Mouse (Mus musculus) forebrain, embryonic 11.5 days (tissue): ENCODE results near the gene Cntn4. TPM values are rescaled to one million over a fixed set of nuclear protein-coding genes. Genes with fewer than 3 reads are reported as not detected.

Experiments used
- ATAC-seq: fragments of 200-750 bp; cut with Nextera tagmentation; replicated peaks from 2 replicates; pipeline ENCODE4 v1.8.0; 2017; ENCODE audit warnings: moderate TSS enrichment; ENCODE audit not compliant: low FRiP score
- DNase-seq: peaks from one replicate; pipeline ENCODE4 v3.0.0-alpha.2; 2017; ENCODE audit warnings: low spot score
- H3K27ac ChIP-seq: fragments of 300-500 bp; sonication (generic); 2 replicates; pipeline ENCODE4 v1.5.1; 2014; ENCODE audit warnings: low read depth, low read length
- H3K27me3 ChIP-seq: fragments of 300-500 bp; sonication (generic); 2 replicates; pipeline ENCODE4 v1.6.1; 2014; ENCODE audit warnings: mild to moderate bottlenecking, low read length, mixed read lengths; ENCODE audit not compliant: control insufficient read depth, insufficient read depth
- H3K36me3 ChIP-seq: fragments of 300-500 bp; sonication (generic); 2 replicates; pipeline ENCODE4 v1.6.1; 2014; ENCODE audit warnings: mild to moderate bottlenecking, low read length, moderate library complexity, mixed read lengths; ENCODE audit not compliant: control insufficient read depth, insufficient read depth
- H3K4me1 ChIP-seq: fragments of 300-500 bp; sonication (generic); replicated peaks from 2 replicates; pipeline ENCODE4 v1.6.1; 2014; ENCODE audit warnings: low read length, mixed read lengths; ENCODE audit not compliant: control insufficient read depth, insufficient read depth
- H3K4me2 ChIP-seq: fragments of 300-500 bp; sonication (generic); 2 replicates; pipeline ENCODE4 v1.6.1; 2014; ENCODE audit warnings: low read depth, mild to moderate bottlenecking, low read length, moderate library complexity, mixed read lengths; ENCODE audit not compliant: severe bottlenecking
- H3K4me3 ChIP-seq: fragments of 300-500 bp; sonication (generic); 2 replicates; pipeline ENCODE4 v1.5.1; 2014; ENCODE audit warnings: low read depth, low read length
- H3K9ac ChIP-seq: fragments of 300-500 bp; sonication (generic); 2 replicates; pipeline ENCODE4 v1.6.1; 2014; ENCODE audit warnings: low read length
- H3K9me3 ChIP-seq: fragments of 300-500 bp; sonication (generic); 2 replicates; pipeline ENCODE4 v1.6.1; 2016; ENCODE audit warnings: low read length, mixed read lengths; ENCODE audit not compliant: control insufficient read depth
- WGBS: fragments of 180-500 bp; shearing (Covaris S2); extraction: QIAGEN DNeasy Blood & Tissue Kit; methylation state at CpG from one replicate; pipeline ENCODE4 v1.1.7; 2014; 5-methylcytosine and 5-hydroxymethylcytosine counted together
- polyA plus RNA-seq: library from polyadenylated mRNA; unstranded; fragments of >200 nt; fragmentation: Nextera tagmentation; extraction: Ambion mirVana; gene quantifications from 2 replicates; pipeline ENCODE4 v1.2.1, GENCODE M21; 2014

The Cntn4 gene
- polyA plus RNA-seq, 1 experiment from 2014 or later = 1.5 TPM

GRCm38 (mm10) chr6:106426615-106427014, 749.2 kb downstream of the Cntn4 start:
- H3K4me3 ChIP-seq = no peak overlapping the region
- no peaks in the 10 kb centered on the region for H3K27me3 ChIP-seq
- WGBS = 90% methylated on average over 3 of the region's 3 CpGs
- H3K4me2 ChIP-seq = no peak overlapping the region
- no peak overlapping the region for H3K9ac ChIP-seq
- no peak overlapping the region for H3K27ac ChIP-seq
- H3K9me3 ChIP-seq = no peaks in the 10 kb centered on the region
- H3K4me1 ChIP-seq = no peaks in the 10 kb centered on the region
- no peak for DNase-seq
- no peaks in the 10 kb centered on the region for H3K36me3 ChIP-seq
- ATAC-seq = no peak

GRCm38 (mm10) chr6:106431466-106431865, 754.0 kb downstream of the Cntn4 start:
- Histone ChIP-seq H3K9ac (no peak overlapping the region), H3K36me3 (no peaks in the 10 kb centered on the region), H3K4me2 (no peak overlapping the region), H3K4me1 (no peaks in the 10 kb centered on the region), H3K27ac (no peak overlapping the region), H3K4me3 (no peak overlapping the region), H3K9me3 (no peaks in the 10 kb centered on the region), H3K27me3 (no peaks in the 10 kb centered on the region)
- ATAC-seq = no peak
- DNase-seq = no peak
- WGBS = 87% methylated on average over 3 of the region's 3 CpGs

- H3K27me3 ChIP-seq = no peaks in the 10 kb centered on the region
- no peak overlapping the region for H3K9ac ChIP-seq
- 91% methylated on average over 1 of the region's 1 CpGs for WGBS
- no peak overlapping the region for H3K27ac ChIP-seq
- no peak overlapping the region for H3K4me3 ChIP-seq
- no peak overlapping the region for H3K4me2 ChIP-seq
- no peaks in the 10 kb centered on the region for H3K9me3 ChIP-seq
- no peaks in the 10 kb centered on the region for H3K4me1 ChIP-seq
- no peaks in the 10 kb centered on the region for H3K36me3 ChIP-seq
- DNase-seq (no peak), ATAC-seq (no peak)
These were observed 763.3 kb downstream of the Cntn4 start for GRCm38 (mm10) chr6:106440786-106441185.

GRCm38 (mm10) chr6:106441246-106441645, 763.8 kb downstream of the Cntn4 start:
- no peaks in the 10 kb centered on the region for H3K4me1 ChIP-seq
- no peak overlapping the region for H3K4me2 ChIP-seq
- H3K27me3 ChIP-seq = no peaks in the 10 kb centered on the region
- no peak for DNase-seq
- no peak overlapping the region for H3K27ac ChIP-seq
- WGBS = 68% methylated on average over 3 of the region's 3 CpGs
- H3K36me3 ChIP-seq = no peaks in the 10 kb centered on the region
- no peak for ATAC-seq
- no peak overlapping the region for H3K9ac ChIP-seq
- H3K4me3 ChIP-seq = no peak overlapping the region
- H3K9me3 ChIP-seq = no peaks in the 10 kb centered on the region

GRCm38 (mm10) chr6:106454131-106454838, 776.8 kb downstream of the Cntn4 start:
- Histone ChIP-seq H3K27me3 (no peaks in the 10 kb centered on the region), H3K4me1 (no peaks in the 10 kb centered on the region), H3K9ac (no peak overlapping the region), H3K9me3 (no peaks in the 10 kb centered on the region), H3K4me2 (no peak overlapping the region), H3K36me3 (no peaks in the 10 kb centered on the region), H3K4me3 (no peak overlapping the region), H3K27ac (no peak overlapping the region)
- DNase-seq (no peak), ATAC-seq (no peak)
- 84% methylated on average over 3 of the region's 3 CpGs for WGBS

GRCm38 (mm10) chr6:106455616-106456015, 778.2 kb downstream of the Cntn4 start:
- Histone ChIP-seq H3K4me1 (no peaks in the 10 kb centered on the region), H3K9ac (no peak overlapping the region), H3K27me3 (no peaks in the 10 kb centered on the region), H3K36me3 (no peaks in the 10 kb centered on the region), H3K4me2 (no peak overlapping the region), H3K9me3 (no peaks in the 10 kb centered on the region), H3K4me3 (no peak overlapping the region), H3K27ac (no peak overlapping the region)
- ATAC-seq = peak; percentile 44; the same call in 1 of the 2 replicates
- 69% methylated on average over 3 of the region's 3 CpGs for WGBS
- DNase-seq = no peak

- no peak for ATAC-seq
- Histone ChIP-seq H3K4me2 (no peak overlapping the region), H3K36me3 (no peaks in the 10 kb centered on the region), H3K9me3 (no peaks in the 10 kb centered on the region), H3K9ac (no peak overlapping the region), H3K27me3 (no peaks in the 10 kb centered on the region), H3K27ac (no peak overlapping the region), H3K4me1 (no peaks in the 10 kb centered on the region), H3K4me3 (no peak overlapping the region)
- DNase-seq = no peak
- 85% methylated on average over 6 of the region's 6 CpGs for WGBS
These were observed 780.7 kb downstream of the Cntn4 start for GRCm38 (mm10) chr6:106458166-106458565.

- WGBS = 90% methylated on average over 6 of the region's 6 CpGs
- no peaks in the 10 kb centered on the region for H3K27me3 ChIP-seq
- H3K27ac ChIP-seq = no peak overlapping the region
- no peak overlapping the region for H3K4me2 ChIP-seq
- no peak overlapping the region for H3K9ac ChIP-seq
- no peaks in the 10 kb centered on the region for H3K9me3 ChIP-seq
- H3K4me1 ChIP-seq = no peaks in the 10 kb centered on the region
- ATAC-seq (no peak), DNase-seq (no peak)
- no peak overlapping the region for H3K4me3 ChIP-seq
- no peaks in the 10 kb centered on the region for H3K36me3 ChIP-seq
These were observed 784.9 kb downstream of the Cntn4 start for GRCm38 (mm10) chr6:106462403-106462802.

- WGBS = 90% methylated on average over 2 of the region's 2 CpGs
- ATAC-seq (no peak), DNase-seq (no peak)
- Histone ChIP-seq H3K36me3 (no peaks in the 10 kb centered on the region), H3K27ac (no peak overlapping the region), H3K4me3 (no peak overlapping the region), H3K9ac (no peak overlapping the region), H3K27me3 (no peaks in the 10 kb centered on the region), H3K4me2 (no peak overlapping the region), H3K9me3 (no peaks in the 10 kb centered on the region), H3K4me1 (no peaks in the 10 kb centered on the region)
These were observed 786.4 kb downstream of the Cntn4 start for GRCm38 (mm10) chr6:106463857-106464256.
